Mouse (Mus musculus) lung, adult 2 months (tissue): Measurements from ENCODE around the gene Magoh.

Experiments used
- CTCF ChIP-seq: fragments of 200-500 bp; IDR thresholded peaks from 2 replicates; pipeline ENCODE4 v1.5.1; 2011; ENCODE audit warnings: mild to moderate bottlenecking, low read length, control low read depth; ENCODE audit not compliant: insufficient read depth
- POLR2A ChIP-seq: fragments of 200-500 bp; IDR thresholded peaks from 2 replicates; pipeline ENCODE4 v1.6.1; 2011; ENCODE audit warnings: low read depth, mild to moderate bottlenecking, control low read depth, low read length, borderline replicate concordance; ENCODE audit errors: extremely low read depth

DNA sequence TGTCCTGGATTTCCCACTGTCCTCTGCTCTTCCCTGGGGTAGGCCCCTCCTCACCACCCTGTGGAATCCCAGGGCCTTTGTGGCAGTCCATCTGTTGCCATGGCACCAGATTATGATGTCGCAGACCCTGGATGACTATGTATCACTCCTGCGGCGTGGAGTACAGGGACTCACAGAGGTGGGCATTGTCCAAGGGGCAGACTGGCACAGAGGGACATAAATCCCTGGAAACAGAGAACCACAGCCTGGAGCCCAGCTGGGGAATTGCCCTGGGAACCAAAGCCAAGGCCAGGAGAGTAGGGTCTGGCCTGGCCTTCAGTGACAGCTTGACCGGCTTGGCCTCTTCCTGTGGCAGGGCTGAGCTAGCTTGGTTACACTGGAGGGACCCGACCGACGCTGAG is 48.7 kb upstream of the Magoh start:
- TF ChIP-seq CTCF (no peak), POLR2A (no peak)
